Mouse (Mus musculus): ENCODE results near the gene Ncoa4. TPM values are rescaled to one million over a fixed set of nuclear protein-coding genes. Genes with fewer than 3 reads are reported as not detected.

Ncoa4 gene
- total and polyA plus RNA-seq, 3 experiments = 54.5 to 64.6 (median 57.9) TPM

DNA sequence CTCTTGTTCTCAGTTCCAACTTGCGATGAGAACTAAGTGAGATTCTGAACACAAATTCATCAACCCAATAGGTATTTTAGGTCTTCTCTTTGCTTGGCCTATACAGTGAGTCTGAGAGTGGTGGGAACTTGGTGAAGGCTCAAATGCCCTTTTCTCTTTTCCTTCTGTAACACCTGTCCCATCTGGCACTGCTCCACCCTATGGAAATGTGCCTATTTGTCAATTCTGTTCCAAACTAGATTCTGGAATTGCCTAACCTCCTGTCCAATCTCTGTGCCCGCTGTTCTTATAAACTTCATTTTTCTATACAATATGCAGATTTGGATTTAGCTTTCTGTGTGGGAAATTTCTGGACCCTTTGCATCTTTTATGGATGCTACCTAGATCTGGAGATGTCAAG lies 6.5 kb upstream of the Ncoa4 start:
- H3K9me3 ChIP-seq (replicated peaks; ENCODE audit: insufficient read depth, low read length) = no peaks in the 10 kb centered on the region
- no peaks in the 10 kb centered on the region for H3K79me2 ChIP-seq (ENCODE audit: control insufficient read depth, insufficient read depth, low read length, poor library complexity)
- H3K36me3 ChIP-seq (ENCODE audit: control insufficient read depth in 1 of 2, insufficient read depth in 2 of 2, low read length in 2 of 2) = no peaks in the 10 kb centered on the region
- H3K4me3 ChIP-seq (ENCODE audit: control insufficient read depth in 1 of 2, insufficient read depth in 1 of 2, low read depth in 2 of 2, low read length in 2 of 2) = no peak overlapping the region
- no peak for DNase-seq (ENCODE audit: low read depth, low spot score)
- H3K9ac ChIP-seq (ENCODE audit: control insufficient read depth, low read depth, low read length, poor library complexity, severe bottlenecking) = no peak overlapping the region
- H3K4me1 ChIP-seq (ENCODE audit: control insufficient read depth in 1 of 2, insufficient read depth in 2 of 2, low read length in 2 of 2) = no peaks in the 10 kb centered on the region
- H3K27me3 ChIP-seq (ENCODE audit: control insufficient read depth in 1 of 2, insufficient read depth in 2 of 2, low read length in 2 of 2) = no peaks in the 10 kb centered on the region
- no peak for TF ChIP-seq POLR2AphosphoS2 (IDR thresholded peaks at IDR 0.05; ENCODE audit: low read length)
- no peak for TF ChIP-seq RCOR1 (IDR thresholded peaks at IDR 0.05; ENCODE audit: low read depth, low read length)
- no peak for TF ChIP-seq SMC3 (IDR thresholded peaks at IDR 0.05; ENCODE audit: low read depth, low read length)
- no peak overlapping the region for H3K27ac ChIP-seq (ENCODE audit: control insufficient read depth, low read depth, low read length)

DNA sequence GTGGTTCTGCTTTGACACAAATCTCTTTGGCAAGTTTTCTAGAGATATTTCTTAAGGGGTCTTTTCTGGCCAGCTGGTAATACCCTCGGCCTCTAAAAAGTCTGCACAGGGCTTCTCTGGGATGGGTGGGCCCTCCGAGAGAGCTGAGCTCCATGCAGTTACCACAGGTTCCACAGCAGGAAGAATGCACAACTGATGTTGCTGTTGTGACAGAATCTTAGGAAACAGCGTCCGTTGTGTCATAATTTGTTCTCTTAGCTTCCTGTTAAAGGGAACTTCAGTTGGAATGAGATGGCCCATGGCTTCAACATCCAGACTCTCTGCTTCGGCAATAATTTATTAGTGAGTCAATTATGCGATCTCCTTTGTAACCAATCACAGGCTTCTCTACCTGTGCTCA lies 4.9 kb upstream of the Ncoa4 start:
- Histone ChIP-seq H3K9me3 (replicated peaks; ENCODE audit: insufficient read depth, low read length) (no peaks in the 10 kb centered on the region), H3K79me2 (ENCODE audit: control insufficient read depth, insufficient read depth, low read length, poor library complexity) (no peaks in the 10 kb centered on the region; the same call in 1 of the 2 replicates), H3K4me3 (ENCODE audit: control insufficient read depth in 1 of 2, insufficient read depth in 1 of 2, low read depth in 2 of 2, low read length in 2 of 2) (no peak overlapping the region), H3K4me1 (ENCODE audit: control insufficient read depth in 1 of 2, insufficient read depth in 2 of 2, low read length in 2 of 2) (no peaks in the 10 kb centered on the region), H3K27me3 (ENCODE audit: control insufficient read depth in 1 of 2, insufficient read depth in 2 of 2, low read length in 2 of 2) (no peaks in the 10 kb centered on the region), H3K9ac (ENCODE audit: control insufficient read depth, low read depth, low read length, poor library complexity, severe bottlenecking) (no peak overlapping the region), H3K36me3 (ENCODE audit: control insufficient read depth in 1 of 2, insufficient read depth in 2 of 2, low read length in 2 of 2) (no peaks in the 10 kb centered on the region; a peak in 1 of 4 replicates), H3K27ac (ENCODE audit: control insufficient read depth, low read depth, low read length) (no peak overlapping the region)
- TF ChIP-seq NELFE (IDR thresholded peaks at IDR 0.05; ENCODE audit: low read depth, low read length) (no peak), RCOR1 (IDR thresholded peaks at IDR 0.05; ENCODE audit: low read depth, low read length) (no peak), USF2 (IDR thresholded peaks at IDR 0.05; ENCODE audit: borderline replicate concordance in 1 of 2, insufficient read depth in 1 of 2, low read depth in 1 of 2, low read length in 2 of 2) (no peak), CHD1 (IDR thresholded peaks at IDR 0.05; ENCODE audit: low read depth, low read length) (no peak), UBTF (IDR thresholded peaks at IDR 0.05; ENCODE audit: borderline replicate concordance, insufficient read depth, low read depth, low read length) (no peak), TCF12 (IDR thresholded peaks at IDR 0.05; ENCODE audit: low read depth, low read length) (no peak), RAD21 (IDR thresholded peaks at IDR 0.05; ENCODE audit: low read depth, low read length) (no peak), KAT2A (conservative IDR thresholded peaks at IDR 0.05; ENCODE audit: low read depth, low read length) (no peak), NRF1 (IDR thresholded peaks at IDR 0.05; ENCODE audit: insufficient read depth, low read depth, low read length, poor library complexity, severe bottlenecking) (no peak), EP300 (IDR thresholded peaks at IDR 0.05; ENCODE audit: low read depth in 1 of 2, low read length in 2 of 2) (no peak), TBP (IDR thresholded peaks at IDR 0.05; ENCODE audit: low read depth, low read length) (no peak), HCFC1 (IDR thresholded peaks at IDR 0.05; ENCODE audit: low read depth, low read length) (no peak), E2F4 (IDR thresholded peaks at IDR 0.05; ENCODE audit: borderline replicate concordance, low read depth, low read length) (no peak), MYB (IDR thresholded peaks at IDR 0.05; ENCODE audit: low read depth, low read length) (no peak)
- no peak for DNase-seq (ENCODE audit: low read depth, low spot score)

Data from MEL (cell line).